Mouse (Mus musculus): ENCODE measurements at regions not wholly inside any gene's neighbourhood (a gene's known extent, or its start where the extent isn't known, plus 50 kb on each side); places are given as distances from the start of the nearest gene placed in this dataset.
"Not testable (repeated sequence)": the region's sequence is repeated elsewhere in the genome, so short reads cannot be mapped to it uniquely, and the experiment has no call there.

GRCm38 (mm10) chr10:53482919-53483318, 103.2 kb upstream of the Cep85l start:
- no peak for DNase-seq

GRCm38 (mm10) chr10:53470200-53470599, 90.5 kb upstream of the Cep85l start:
- DNase-seq = no peak

GRCm38 (mm10) chr10:53469611-53470010, 89.9 kb upstream of the Cep85l start:
- no peak for DNase-seq

GRCm38 (mm10) chr10:53468293-53468545, 88.5 kb upstream of the Cep85l start:
- DNase-seq = no peak

- no peak for DNase-seq
These were observed 87.9 kb upstream of the Cep85l start for GRCm38 (mm10) chr10:53467472-53468292.

- DNase-seq = no peak
These were observed 87.1 kb upstream of the Cep85l start for GRCm38 (mm10) chr10:53466851-53467250.

- no peak for DNase-seq
These were observed 86.5 kb upstream of the Cep85l start for GRCm38 (mm10) chr10:53466261-53466660.

GRCm38 (mm10) chr10:53464581-53464980, 84.8 kb upstream of the Cep85l start:
- DNase-seq = no peak

GRCm38 (mm10) chr10:53464006-53464405, 84.3 kb upstream of the Cep85l start:
- no peak for DNase-seq

GRCm38 (mm10) chr10:53463471-53463870, 83.7 kb upstream of the Cep85l start:
- no peak for DNase-seq

- no peak for DNase-seq
These were observed 82.9 kb upstream of the Cep85l start for GRCm38 (mm10) chr10:53462449-53463308.

- DNase-seq = no peak
These were observed 81.5 kb upstream of the Cep85l start for GRCm38 (mm10) chr10:53461070-53461781.

- DNase-seq = not testable (repeated sequence)
These were observed 80.0 kb upstream of the Cep85l start for GRCm38 (mm10) chr10:53459706-53460105.

- no peak for DNase-seq
These were observed 76.4 kb upstream of the Cep85l start for GRCm38 (mm10) chr10:53456027-53456713.

GRCm38 (mm10) chr10:53444789-53445188, 65.0 kb upstream of the Cep85l start:
- DNase-seq = no peak

- no peak for DNase-seq
These were observed 63.7 kb upstream of the Cep85l start for GRCm38 (mm10) chr10:53443443-53443842.

GRCm38 (mm10) chr10:53442912-53443311, 63.2 kb upstream of the Cep85l start:
- no peak for DNase-seq

- DNase-seq = no peak
These were observed 60.5 kb upstream of the Cep85l start for GRCm38 (mm10) chr10:53440251-53440650.

GRCm38 (mm10) chr10:53438388-53438787, 58.6 kb upstream of the Cep85l start:
- no peak for DNase-seq

GRCm38 (mm10) chr10:53437724-53438123, 58.0 kb upstream of the Cep85l start:
- DNase-seq = no peak

- DNase-seq = peak; percentile 13
These were observed 56.3 kb upstream of the Cep85l start for GRCm38 (mm10) chr10:53436023-53436475.

- peak; percentile 74 for DNase-seq
These were observed 55.6 kb upstream of the Cep85l start for GRCm38 (mm10) chr10:53435181-53435874.

Measured in adrenal gland, postnatal 10 days (tissue).